8 mouse cellular contexts compared by ENCODE assay signal in genomic region chr1:171328839-171329432, GRCm38 (mm10). TPM values are rescaled to one million over a fixed set of nuclear protein-coding genes. Genes with fewer than 3 reads are reported as not detected.
DNase-seq lines count a peak whose midpoint lies in the region; ATAC-seq and TF ChIP-seq lines count a peak whose summit lies in the region.

Gene Dedd, plus strand, starts transcription at chr1:171329145.

- peak; percentile 52 for TF ChIP-seq POLR2A in testis, adult 2 months (IDR thresholded peaks at IDR 0.05; ENCODE audit: control insufficient read depth, low read depth, low read length)

- no peaks in the 10 kb centered on the region for H3K27me3 ChIP-seq in E14TG2a.4 (ENCODE audit: insufficient read depth, low read length)
- H3K27me3 ChIP-seq in forebrain, embryonic 12.5 days, result no peaks in the 10 kb centered on the region
- H3K27me3 ChIP-seq in heart, postnatal 0 days (ENCODE audit: control insufficient read depth, insufficient read depth, low read length), result no peaks in the 10 kb centered on the region
- H3K27me3 ChIP-seq in liver, embryonic 16.5 days (ENCODE audit: control insufficient read depth, insufficient read depth, low read depth, low read length), result no peaks in the 10 kb centered on the region
- no peaks in the 10 kb centered on the region for H3K27me3 ChIP-seq in neural tube, embryonic 13.5 days
- no peaks in the 10 kb centered on the region for H3K27me3 ChIP-seq in testis, adult 2 months (ENCODE audit: control insufficient read depth, insufficient read depth, low read length)

- H3K4me1 ChIP-seq in E14TG2a.4 (replicated peaks; ENCODE audit: low read depth, low read length), result peaks cover 73% of the 10 kb centered on the region
- H3K4me1 ChIP-seq in forebrain, embryonic 12.5 days, result peaks cover 45% of the 10 kb centered on the region
- H3K4me1 ChIP-seq in heart, postnatal 0 days (ENCODE audit: control insufficient read depth, insufficient read depth), result peaks cover 32% of the 10 kb centered on the region
- H3K4me1 ChIP-seq in liver, embryonic 16.5 days (ENCODE audit: control insufficient read depth, low read depth, low read length), result peaks cover 25% of the 10 kb centered on the region
- peaks cover 68% of the 10 kb centered on the region for H3K4me1 ChIP-seq in neural tube, embryonic 13.5 days (replicated peaks)
- peaks cover 8% of the 10 kb centered on the region for H3K4me1 ChIP-seq in testis, adult 2 months (ENCODE audit: control insufficient read depth, insufficient read depth, low read length)

- H3K9me3 ChIP-seq in E14TG2a.4 (ENCODE audit: low read length), result no peaks in the 10 kb centered on the region
- no peaks in the 10 kb centered on the region for H3K9me3 ChIP-seq in forebrain, embryonic 12.5 days
- no peaks in the 10 kb centered on the region for H3K9me3 ChIP-seq in heart, postnatal 0 days (replicated peaks; ENCODE audit: control insufficient read depth, low read length)
- H3K9me3 ChIP-seq in liver, embryonic 16.5 days (replicated peaks; ENCODE audit: control insufficient read depth, low read length), result no peaks in the 10 kb centered on the region
- H3K9me3 ChIP-seq in neural tube, embryonic 13.5 days, result no peaks in the 10 kb centered on the region

- 1% methylated on average over 41 of the region's 48 CpGs for WGBS in forebrain, embryonic 12.5 days
- under 1% methylated on average over 38 of the region's 48 CpGs for WGBS in heart, postnatal 0 days
- WGBS in liver, embryonic 16.5 days (ENCODE audit: insufficient replicate concordance), result 1% methylated on average over 47 of the region's 48 CpGs
- WGBS in neural tube, embryonic 13.5 days, result under 1% methylated on average over 47 of the region's 48 CpGs

- H3K36me3 ChIP-seq in E14TG2a.4 (ENCODE audit: insufficient read depth, low read length), result peaks cover 41% of the 10 kb centered on the region
- peaks cover 9% of the 10 kb centered on the region; the same call in 1 of the 2 replicates for H3K36me3 ChIP-seq in forebrain, embryonic 12.5 days (replicated peaks)
- H3K36me3 ChIP-seq in heart, postnatal 0 days (replicated peaks; ENCODE audit: control insufficient read depth, insufficient read depth, low read length), result peaks cover 4% of the 10 kb centered on the region; the same call in 1 of the 2 replicates
- no peaks in the 10 kb centered on the region for H3K36me3 ChIP-seq in liver, embryonic 16.5 days (ENCODE audit: control insufficient read depth, insufficient read depth)
- H3K36me3 ChIP-seq in neural tube, embryonic 13.5 days, result peaks cover 16% of the 10 kb centered on the region; the same call in 1 of the 2 replicates
- no peaks in the 10 kb centered on the region for H3K36me3 ChIP-seq in testis, adult 2 months (ENCODE audit: control insufficient read depth, insufficient read depth, low read length)

- H3K4me2 ChIP-seq in forebrain, embryonic 12.5 days, result peak within 1 kb of the TSS; percentile 85
- peak within 1 kb of the TSS; percentile 70 for H3K4me2 ChIP-seq in heart, postnatal 0 days (ENCODE audit: low read depth, low read length)
- peak within 1 kb of the TSS; percentile 95 for H3K4me2 ChIP-seq in liver, embryonic 16.5 days (ENCODE audit: low read depth, low read length)
- peak within 1 kb of the TSS; percentile 82 for H3K4me2 ChIP-seq in neural tube, embryonic 13.5 days

- peak; percentile 83 for DNase-seq in c-Kit-positive CD71-positive TER-119-positive erythroid progenitor cells, embryonic 14.5 days (ENCODE audit: low spot score)
- peak; percentile 98 for DNase-seq in heart, postnatal 0 days (ENCODE audit: low spot score)
- peak; percentile 90 to 95 for DNase-seq in kidney, postnatal 4 days

- H3K9ac ChIP-seq in forebrain, embryonic 12.5 days, result peak within 1 kb of the TSS; percentile 92
- H3K9ac ChIP-seq in heart, postnatal 0 days (replicated peaks; ENCODE audit: low read depth, low read length), result peak within 1 kb of the TSS; percentile 97
- peak within 1 kb of the TSS; percentile 93 for H3K9ac ChIP-seq in liver, embryonic 16.5 days (ENCODE audit: low read depth, low read length)
- peak within 1 kb of the TSS; percentile 96 for H3K9ac ChIP-seq in neural tube, embryonic 13.5 days

- peak within 1 kb of the TSS; percentile 87 for H3K4me3 ChIP-seq in E14TG2a.4 (replicated peaks; ENCODE audit: low read length)
- peak within 1 kb of the TSS; percentile 76 for H3K4me3 ChIP-seq in forebrain, embryonic 12.5 days (replicated peaks)
- H3K4me3 ChIP-seq in heart, postnatal 0 days (ENCODE audit: low read depth, low read length), result peak within 1 kb of the TSS; percentile 67
- peak within 1 kb of the TSS; percentile 71 for H3K4me3 ChIP-seq in liver, embryonic 16.5 days (ENCODE audit: low read depth, low read length)
- H3K4me3 ChIP-seq in neural tube, embryonic 13.5 days, result peak within 1 kb of the TSS; percentile 87
- H3K4me3 ChIP-seq in testis, adult 2 months (ENCODE audit: control insufficient read depth, low read depth, low read length), result peak within 1 kb of the TSS; percentile 92

- no peak for TF ChIP-seq EP300 in heart, postnatal 0 days (IDR thresholded peaks at IDR 0.05; ENCODE audit: low read depth)

- H3K27ac ChIP-seq in forebrain, embryonic 12.5 days, result peak within 1 kb of the TSS; percentile 99
- H3K27ac ChIP-seq in heart, postnatal 0 days (ENCODE audit: low read depth), result peak within 1 kb of the TSS; percentile 99
- H3K27ac ChIP-seq in liver, embryonic 16.5 days (ENCODE audit: low read length), result peak within 1 kb of the TSS; percentile 90
- H3K27ac ChIP-seq in neural tube, embryonic 13.5 days (replicated peaks), result peak within 1 kb of the TSS; percentile 100
- H3K27ac ChIP-seq in testis, adult 2 months (ENCODE audit: control insufficient read depth, insufficient read depth, low read depth, low read length), result peak within 1 kb of the TSS; percentile 96

- TF ChIP-seq CTCF in E14TG2a.4 (conservative IDR thresholded peaks at IDR 0.05; ENCODE audit: low read length), result no peak
- 0 out of 2 replicates have a peak, but pooled peaks have one; percentile 13 for TF ChIP-seq CTCF in heart, postnatal 0 days (IDR thresholded peaks at IDR 0.05; ENCODE audit: low read depth)
- TF ChIP-seq CTCF in testis, adult 2 months (IDR thresholded peaks at IDR 0.05; ENCODE audit: control insufficient read depth, insufficient read depth, insufficient replicate concordance, low read depth, low read length), result no peak

- peak; percentile 96 for ATAC-seq in forebrain, embryonic 12.5 days (ENCODE audit: low FRiP score)
- peak; percentile 92 for ATAC-seq in heart, postnatal 0 days (ENCODE audit: insufficient read depth, low read depth)
- ATAC-seq in liver, embryonic 16.5 days (ENCODE audit: low read depth), result peak; percentile 86
- ATAC-seq in neural tube, embryonic 13.5 days (ENCODE audit: low read depth), result peak; percentile 97

RNA-seq across cellular contexts. Expression of gene Dedd, which starts in this region (rescaled TPM):
- 48.5 and 51.0 TPM in 2 replicates for polyA plus RNA-seq in forebrain, embryonic 12.5 days (2016; fragmentation: Nextera tagmentation; extraction: Ambion mirVana)
- total RNA-seq in heart, postnatal 0 days (2014; rRNA removed; ENCODE audit: low replicate concordance), result 20.8 and 27.1 TPM in 2 replicates
- polyA plus RNA-seq in heart, postnatal 0 days (2015; fragmentation: Nextera tagmentation; extraction: Ambion mirVana), result 30.0 and 31.7 TPM in 2 replicates
- polyA plus RNA-seq in liver, embryonic 16.5 days (2015; fragmentation: Nextera tagmentation; extraction: Ambion mirVana), result 17.5 and 19.7 TPM in 2 replicates
- polyA plus RNA-seq in neural tube, embryonic 13.5 days (2015; fragmentation: Nextera tagmentation; extraction: Ambion mirVana), result 47.4 and 52.7 TPM in 2 replicates
- polyA plus RNA-seq in testis, adult 2 months (2012; rRNA removed), result 158 and 176 TPM in 2 replicates

Comparison
In these comparisons a context has a peak if more than half of its experiments do, and no peak if none do; other contexts are left out.
1. Peak in every context shown above with its lines: DNase-seq, ATAC-seq, H3K4me3 ChIP-seq and H3K27ac ChIP-seq.